ENCODE assay signal across 13 mouse cellular contexts in the genomic region with DNA sequence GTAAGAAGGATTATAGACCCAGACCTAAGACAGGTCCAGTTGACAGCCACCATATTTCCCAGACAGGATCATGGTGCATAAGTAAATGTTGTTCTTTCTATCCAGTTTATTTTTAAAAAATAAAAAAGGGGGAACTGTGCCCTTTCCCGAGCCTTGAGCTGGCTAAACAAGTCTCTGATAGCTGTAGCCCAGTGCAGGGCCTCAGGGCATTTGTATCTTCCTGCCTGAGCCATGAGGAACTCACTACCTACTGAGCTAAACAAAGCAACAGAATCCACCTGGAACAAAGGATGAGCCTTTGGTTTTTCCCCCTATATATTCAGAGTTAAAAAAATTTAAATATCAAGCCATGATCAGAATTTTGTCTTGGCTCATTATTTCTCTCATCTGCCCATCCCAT.
"Had no signal": no experiment of that assay in that cellular context is flagged by ENCODE, and none has a peak within 500 bp of the region (broad histone marks: within the 10 kb centered on the region; RNA-seq: fewer than 3 reads in every experiment).

No protein-coding gene starts in this region.

- DNase-seq: gastrocnemius, postnatal 14 days; gastrocnemius, postnatal 36 days; heart, adult 11 months; heart, adult 2 months; heart, postnatal 14 days; heart, postnatal 36 days; kidney, adult 11 months; kidney, adult 2 months; kidney, adult 9 months; kidney, postnatal 14 days; kidney, postnatal 36 days; liver; liver, embryonic 13.5 days had no signal
